Mouse (Mus musculus): Measurements from ENCODE around the gene Mmab. TPM values are rescaled to one million over a fixed set of nuclear protein-coding genes. Genes with fewer than 3 reads are reported as not detected.
A peak's percentile ranks its signal among the peaks of the same experiment; 100 is the strongest.

Mmab gene
- total and polyA plus RNA-seq, 3 experiments, result 10.6 to 23.1 (median 14.5) TPM

- peak overlapping the region; percentile 76 for H3K4me3 ChIP-seq (ENCODE audit: low read depth, low read length)
- ATAC-seq (ENCODE audit: extremely low read depth, insufficient number of reproducible peaks, low FRiP score, poor library complexity, severe bottlenecking), result no peak
- TF ChIP-seq CTCF (IDR thresholded peaks at IDR 0.05; ENCODE audit: low read depth, low read length), result no peak
- no peak for TF ChIP-seq POLR2AphosphoS5 (IDR thresholded peaks at IDR 0.05; ENCODE audit: insufficient replicate concordance, low read depth, low read length)
- no peak for TF ChIP-seq GATA1 (IDR thresholded peaks at IDR 0.05; ENCODE audit: borderline replicate concordance, low read length)
- no peak for TF ChIP-seq TAL1 (conservative IDR thresholded peaks at IDR 0.05; ENCODE audit: low read depth, low read length)
- TF ChIP-seq GATA2 (IDR thresholded peaks at IDR 0.05; ENCODE audit: borderline replicate concordance, low read depth, low read length), result no peak
These were observed 470 bp upstream of the Mmab start for GRCm38 (mm10) chr5:114444368-114444692.

GRCm38 (mm10) chr5:114435588-114435987, 8.3 kb downstream of the Mmab start:
- no peak for TF ChIP-seq GATA2 (IDR thresholded peaks at IDR 0.05; ENCODE audit: borderline replicate concordance, low read depth, low read length)
- no peak for TF ChIP-seq TAL1 (conservative IDR thresholded peaks at IDR 0.05; ENCODE audit: low read depth, low read length)
- no peak for TF ChIP-seq CTCF (IDR thresholded peaks at IDR 0.05; ENCODE audit: low read depth, low read length)
- no peak for TF ChIP-seq GATA1 (IDR thresholded peaks at IDR 0.05; ENCODE audit: borderline replicate concordance, low read length)
- no peak for TF ChIP-seq POLR2AphosphoS5 (IDR thresholded peaks at IDR 0.05; ENCODE audit: insufficient replicate concordance, low read depth, low read length)
- Histone ChIP-seq H3K27me3 (ENCODE audit: insufficient read depth, low read length) (no peaks in the 10 kb centered on the region), H3K4me3 (ENCODE audit: low read depth, low read length) (no peak overlapping the region), H3K9me3 (replicated peaks) (no peaks in the 10 kb centered on the region), H3K4me1 (ENCODE audit: insufficient read depth, low read depth, low read length) (no peaks in the 10 kb centered on the region; the same call in 1 of the 2 replicates), H3K36me3 (replicated peaks) (peaks cover 79% of the 10 kb centered on the region)
- DNase-seq (ENCODE audit: low spot score) (no peak), ATAC-seq (ENCODE audit: extremely low read depth, insufficient number of reproducible peaks, low FRiP score, poor library complexity, severe bottlenecking) (no peak)

More at GRCm38 (mm10) chr5:114444368-114444692, 470 bp upstream of the Mmab start:
- Histone ChIP-seq H3K9me3 (replicated peaks) (no peaks in the 10 kb centered on the region), H3K27me3 (ENCODE audit: insufficient read depth, low read length) (no peaks in the 10 kb centered on the region), H3K36me3 (replicated peaks) (peaks cover 61% of the 10 kb centered on the region), H3K4me1 (ENCODE audit: insufficient read depth, low read depth, low read length) (peaks cover 24% of the 10 kb centered on the region)
- no peak for DNase-seq (ENCODE audit: low spot score)

- ATAC-seq (ENCODE audit: extremely low read depth, insufficient number of reproducible peaks, low FRiP score, poor library complexity, severe bottlenecking) (no peak), DNase-seq (ENCODE audit: low spot score) (no peak)
- H3K9me3 ChIP-seq (replicated peaks), result no peaks in the 10 kb centered on the region
- no peak for TF ChIP-seq TAL1 (conservative IDR thresholded peaks at IDR 0.05; ENCODE audit: low read depth, low read length)
- no peak for TF ChIP-seq GATA1 (IDR thresholded peaks at IDR 0.05; ENCODE audit: borderline replicate concordance, low read length)
- TF ChIP-seq POLR2AphosphoS5 (IDR thresholded peaks at IDR 0.05; ENCODE audit: insufficient replicate concordance, low read depth, low read length), result no peak
- TF ChIP-seq CTCF (IDR thresholded peaks at IDR 0.05; ENCODE audit: low read depth, low read length), result no peak
- TF ChIP-seq GATA2 (IDR thresholded peaks at IDR 0.05; ENCODE audit: borderline replicate concordance, low read depth, low read length), result no peak
- peaks cover 7% of the 10 kb centered on the region; the same call in 1 of the 2 replicates for H3K27me3 ChIP-seq (ENCODE audit: insufficient read depth, low read length)
- no peak overlapping the region for H3K4me3 ChIP-seq (ENCODE audit: low read depth, low read length)
- peaks cover 73% of the 10 kb centered on the region for H3K36me3 ChIP-seq (replicated peaks)
- no peaks in the 10 kb centered on the region; the same call in 1 of the 2 replicates for H3K4me1 ChIP-seq (ENCODE audit: insufficient read depth, low read depth, low read length)
These were observed 9.5 kb downstream of the Mmab start for GRCm38 (mm10) chr5:114434359-114434758.

- Histone ChIP-seq H3K27me3 (ENCODE audit: insufficient read depth, low read length) (peaks cover 22% of the 10 kb centered on the region; the same call in 1 of the 2 replicates), H3K36me3 (replicated peaks) (peaks cover 27% of the 10 kb centered on the region), H3K4me1 (ENCODE audit: insufficient read depth, low read depth, low read length) (no peaks in the 10 kb centered on the region; the same call in 1 of the 2 replicates), H3K9me3 (replicated peaks) (no peaks in the 10 kb centered on the region), H3K4me3 (ENCODE audit: low read depth, low read length) (no peak overlapping the region)
- TF ChIP-seq CTCF (IDR thresholded peaks at IDR 0.05; ENCODE audit: low read depth, low read length) (no peak), TAL1 (conservative IDR thresholded peaks at IDR 0.05; ENCODE audit: low read depth, low read length) (no peak), POLR2AphosphoS5 (IDR thresholded peaks at IDR 0.05; ENCODE audit: insufficient replicate concordance, low read depth, low read length) (no peak), GATA1 (IDR thresholded peaks at IDR 0.05; ENCODE audit: borderline replicate concordance, low read length) (no peak), GATA2 (IDR thresholded peaks at IDR 0.05; ENCODE audit: borderline replicate concordance, low read depth, low read length) (no peak)
- DNase-seq (ENCODE audit: low spot score), result no peak
- ATAC-seq (ENCODE audit: extremely low read depth, insufficient number of reproducible peaks, low FRiP score, poor library complexity, severe bottlenecking), result no peak
These were observed 14.1 kb downstream of the Mmab start for GRCm38 (mm10) chr5:114429781-114430180.

GRCm38 (mm10) chr5:114428621-114429020, 15.2 kb downstream of the Mmab start:
- Histone ChIP-seq H3K4me3 (ENCODE audit: low read depth, low read length) (no peak overlapping the region), H3K9me3 (replicated peaks) (no peaks in the 10 kb centered on the region), H3K27me3 (ENCODE audit: insufficient read depth, low read length) (peaks cover 27% of the 10 kb centered on the region; the same call in 1 of the 2 replicates), H3K36me3 (replicated peaks) (peaks cover 16% of the 10 kb centered on the region), H3K4me1 (ENCODE audit: insufficient read depth, low read depth, low read length) (no peaks in the 10 kb centered on the region)
- DNase-seq (ENCODE audit: low spot score) (no peak), ATAC-seq (ENCODE audit: extremely low read depth, insufficient number of reproducible peaks, low FRiP score, poor library complexity, severe bottlenecking) (no peak)
- TF ChIP-seq TAL1 (conservative IDR thresholded peaks at IDR 0.05; ENCODE audit: low read depth, low read length) (no peak), CTCF (IDR thresholded peaks at IDR 0.05; ENCODE audit: low read depth, low read length) (no peak), GATA1 (IDR thresholded peaks at IDR 0.05; ENCODE audit: borderline replicate concordance, low read length) (no peak)

- TF ChIP-seq GATA1 (IDR thresholded peaks at IDR 0.05; ENCODE audit: borderline replicate concordance, low read length), result no peak
- no peak for TF ChIP-seq POLR2AphosphoS5 (IDR thresholded peaks at IDR 0.05; ENCODE audit: insufficient replicate concordance, low read depth, low read length)
- no peak for TF ChIP-seq CTCF (IDR thresholded peaks at IDR 0.05; ENCODE audit: low read depth, low read length)
- no peak for TF ChIP-seq TAL1 (conservative IDR thresholded peaks at IDR 0.05; ENCODE audit: low read depth, low read length)
- TF ChIP-seq GATA2 (IDR thresholded peaks at IDR 0.05; ENCODE audit: borderline replicate concordance, low read depth, low read length), result no peak
- peaks cover 30% of the 10 kb centered on the region; the same call in 1 of the 2 replicates for H3K27me3 ChIP-seq (ENCODE audit: insufficient read depth, low read length)
- ATAC-seq (ENCODE audit: extremely low read depth, insufficient number of reproducible peaks, low FRiP score, poor library complexity, severe bottlenecking), result no peak
These were observed 17.1 kb downstream of the Mmab start for GRCm38 (mm10) chr5:114426732-114427131.

More at GRCm38 (mm10) chr5:114426732-114427131, 17.1 kb downstream of the Mmab start:
- no peaks in the 10 kb centered on the region for H3K9me3 ChIP-seq (replicated peaks)
- DNase-seq (ENCODE audit: low spot score), result no peak
- H3K36me3 ChIP-seq (replicated peaks), result peaks cover 13% of the 10 kb centered on the region
- no peaks in the 10 kb centered on the region for H3K4me1 ChIP-seq (ENCODE audit: insufficient read depth, low read depth, low read length)
- no peak overlapping the region for H3K4me3 ChIP-seq (ENCODE audit: low read depth, low read length)

All from G1E (cell line).